Mouse (Mus musculus): ENCODE data around the gene Ccdc69. TPM values are rescaled to one million over a fixed set of nuclear protein-coding genes. Genes with fewer than 3 reads are reported as not detected.

Ccdc69 gene
- polyA plus RNA-seq, 1 experiment from 2014 or later = 0.41 TPM

DNA sequence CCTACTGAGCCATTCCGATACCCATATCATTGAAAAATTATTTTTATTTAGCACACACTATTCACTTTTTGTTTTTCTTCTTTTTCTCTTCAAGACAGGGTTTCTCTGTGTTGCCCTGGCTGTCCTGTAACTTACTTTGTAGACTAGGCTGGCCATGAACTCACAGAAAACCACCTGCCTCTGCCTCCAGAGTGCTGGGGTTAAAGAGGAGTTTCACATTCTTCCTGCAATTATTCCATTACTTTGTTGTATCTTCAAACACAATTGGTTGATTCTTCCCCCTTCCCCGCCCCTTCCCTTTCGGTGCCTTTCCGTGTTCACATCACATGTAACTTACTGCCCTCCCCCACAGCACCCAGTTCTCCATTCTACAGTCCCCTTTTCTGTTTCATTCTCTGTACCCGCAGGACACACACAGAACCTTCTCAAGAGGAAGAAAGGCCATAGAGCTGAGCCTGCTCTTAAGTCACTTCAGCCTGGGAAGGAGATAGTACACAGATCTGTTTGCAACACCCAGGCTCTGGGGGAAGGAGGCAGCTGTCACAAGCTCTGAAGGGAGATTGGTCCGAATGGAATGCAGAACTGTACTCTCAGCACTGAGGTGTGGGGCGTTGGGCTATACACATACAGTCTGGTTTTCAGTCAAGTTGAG is 35.4 kb upstream of the Ccdc69 start:
- no peak overlapping the region for H3K4me3 ChIP-seq (ENCODE audit: low read depth, low read length)
- H3K27me3 ChIP-seq (ENCODE audit: control insufficient read depth, insufficient read depth, low read length) = no peaks in the 10 kb centered on the region
- no peak overlapping the region for H3K4me2 ChIP-seq
- H3K36me3 ChIP-seq (ENCODE audit: control insufficient read depth, insufficient read depth, low read length) = no peaks in the 10 kb centered on the region
- WGBS = 80% methylated on average over 7 of the region's 7 CpGs
- no peak for ATAC-seq (ENCODE audit: low FRiP score)
- no peaks in the 10 kb centered on the region for H3K4me1 ChIP-seq (ENCODE audit: control insufficient read depth, insufficient read depth, low read length)
- DNase-seq (ENCODE audit: low spot score, missing footprints) = no peak
- no peak overlapping the region for H3K27ac ChIP-seq (ENCODE audit: low read depth, low read length)
- no peaks in the 10 kb centered on the region for H3K9me3 ChIP-seq (ENCODE audit: control insufficient read depth, low read length)
- no peak overlapping the region for H3K9ac ChIP-seq (ENCODE audit: low read length)

DNA sequence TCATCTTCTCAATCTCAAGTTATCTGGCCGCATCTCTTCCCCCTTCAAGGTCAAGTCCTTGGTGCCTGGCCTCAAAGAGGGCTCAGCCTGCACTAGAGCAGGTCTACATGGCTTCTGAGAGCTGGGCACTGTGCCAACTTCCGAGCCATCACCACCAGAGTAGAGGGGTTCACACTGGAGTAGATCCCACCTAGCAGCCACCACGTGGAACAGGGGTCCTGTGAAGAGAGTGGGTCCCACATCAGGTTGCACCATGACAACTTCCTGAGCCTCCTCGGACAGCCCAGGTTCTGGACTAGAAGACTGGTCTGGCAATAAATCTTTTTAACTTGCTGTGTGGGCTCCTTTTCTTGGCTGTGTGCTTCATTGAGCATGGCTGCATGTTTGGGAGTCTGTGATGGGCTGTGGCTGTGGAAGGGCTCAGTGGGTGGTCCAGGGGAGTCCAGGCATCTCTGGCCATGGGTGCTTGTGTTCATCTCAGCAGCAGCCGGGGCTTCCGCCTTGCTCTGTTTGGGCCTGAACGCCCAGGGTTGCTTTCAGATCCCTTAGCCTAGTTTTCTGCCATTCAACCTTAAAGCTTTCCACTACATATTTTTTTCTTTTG is 32.7 kb upstream of the Ccdc69 start:
- no peak for ATAC-seq (ENCODE audit: low FRiP score)
- 80% methylated on average over 7 of the region's 7 CpGs for WGBS

DNA sequence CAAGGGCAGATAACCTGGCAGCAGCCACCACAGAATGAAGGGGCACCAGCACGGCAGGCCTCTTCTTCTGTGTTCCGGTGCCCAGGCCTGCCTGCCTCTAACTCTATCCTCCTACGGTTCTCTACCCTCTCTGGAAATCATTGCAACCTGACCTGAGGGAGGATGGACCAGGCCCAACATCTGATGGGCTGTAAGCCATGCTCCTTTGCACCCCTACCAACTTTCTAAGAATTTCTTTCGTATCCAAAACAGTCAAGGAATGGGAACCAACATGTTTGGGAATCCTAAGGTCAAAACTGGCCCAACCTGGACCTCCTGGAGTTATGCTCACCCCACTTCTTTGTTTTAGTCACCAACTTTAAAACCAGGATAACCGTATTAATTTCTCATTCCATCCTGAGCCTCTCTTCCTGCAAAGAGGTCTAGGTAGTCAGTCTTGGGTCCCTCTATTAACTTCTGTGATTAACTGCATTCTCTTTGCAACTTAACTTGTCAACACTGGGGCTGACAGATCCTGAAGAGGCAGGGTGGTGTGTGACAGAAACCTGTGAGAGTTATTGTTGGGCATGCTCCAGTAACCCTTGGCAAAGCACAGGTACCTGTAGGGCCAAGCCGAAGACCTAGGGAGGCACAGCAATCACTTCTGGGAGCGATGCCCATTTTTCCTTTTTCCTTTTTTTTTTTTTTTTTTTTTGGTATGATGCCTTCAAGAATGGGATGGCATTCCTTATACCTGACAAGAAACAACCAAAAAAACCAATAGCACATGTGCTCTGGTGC is 31.8 kb upstream of the Ccdc69 start:
- Histone ChIP-seq H3K9ac (ENCODE audit: low read length) (no peak overlapping the region), H3K4me2 (no peak overlapping the region), H3K27me3 (ENCODE audit: control insufficient read depth, insufficient read depth, low read length) (no peaks in the 10 kb centered on the region), H3K9me3 (ENCODE audit: control insufficient read depth, low read length) (no peaks in the 10 kb centered on the region), H3K36me3 (ENCODE audit: control insufficient read depth, insufficient read depth, low read length) (no peaks in the 10 kb centered on the region), H3K27ac (ENCODE audit: low read depth, low read length) (no peak overlapping the region), H3K4me3 (ENCODE audit: low read depth, low read length) (no peak overlapping the region), H3K4me1 (ENCODE audit: control insufficient read depth, insufficient read depth, low read length) (no peaks in the 10 kb centered on the region)
- ATAC-seq (ENCODE audit: low FRiP score) (no peak), DNase-seq (ENCODE audit: low spot score, missing footprints) (no peak)
- 93% methylated on average over 7 of the region's 7 CpGs for WGBS

More for the DNA sequence above, 32.7 kb upstream of the Ccdc69 start:
- no peak overlapping the region for H3K27ac ChIP-seq (ENCODE audit: low read depth, low read length)
- H3K27me3 ChIP-seq (ENCODE audit: control insufficient read depth, insufficient read depth, low read length) = no peaks in the 10 kb centered on the region
- H3K4me3 ChIP-seq (ENCODE audit: low read depth, low read length) = no peak overlapping the region
- H3K9me3 ChIP-seq (ENCODE audit: control insufficient read depth, low read length) = no peaks in the 10 kb centered on the region
- no peak for DNase-seq (ENCODE audit: low spot score, missing footprints)
- no peak overlapping the region for H3K4me2 ChIP-seq
- no peaks in the 10 kb centered on the region for H3K4me1 ChIP-seq (ENCODE audit: control insufficient read depth, insufficient read depth, low read length)
- H3K36me3 ChIP-seq (ENCODE audit: control insufficient read depth, insufficient read depth, low read length) = no peaks in the 10 kb centered on the region
- H3K9ac ChIP-seq (ENCODE audit: low read length) = no peak overlapping the region

DNA sequence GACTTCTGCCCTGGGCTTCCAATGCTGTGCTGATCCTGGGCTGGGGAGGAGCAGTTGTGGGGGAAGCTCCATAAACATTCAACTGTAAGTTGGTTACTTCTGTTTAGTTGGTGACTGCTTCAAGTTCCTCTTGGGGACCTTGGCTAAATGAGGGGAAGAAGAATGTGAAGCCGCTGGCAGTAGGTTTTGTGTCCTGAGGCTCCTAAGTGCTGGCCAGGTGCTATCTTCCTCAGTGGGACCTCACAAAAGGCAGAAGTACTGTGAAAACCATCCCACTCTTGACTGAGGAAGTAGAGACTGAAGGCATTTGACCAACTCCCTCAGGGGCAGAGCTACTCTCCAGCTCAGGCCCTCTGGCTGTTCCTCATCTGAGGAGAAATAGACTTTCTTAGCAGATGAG is 28.7 kb upstream of the Ccdc69 start:
- H3K9ac ChIP-seq (ENCODE audit: low read length) = no peak overlapping the region
- WGBS = 96% methylated on average over 1 of the region's 1 CpGs
- H3K27ac ChIP-seq (ENCODE audit: low read depth, low read length) = no peak overlapping the region
- H3K4me3 ChIP-seq (ENCODE audit: low read depth, low read length) = no peak overlapping the region
- no peaks in the 10 kb centered on the region for H3K36me3 ChIP-seq (ENCODE audit: control insufficient read depth, insufficient read depth, low read length)
- H3K27me3 ChIP-seq (ENCODE audit: control insufficient read depth, insufficient read depth, low read length) = no peaks in the 10 kb centered on the region
- ATAC-seq (ENCODE audit: low FRiP score) (no peak), DNase-seq (ENCODE audit: low spot score, missing footprints) (no peak)
- H3K9me3 ChIP-seq (ENCODE audit: control insufficient read depth, low read length) = no peaks in the 10 kb centered on the region
- H3K4me2 ChIP-seq = no peak overlapping the region
- 0 out of 2 replicates have a peak, but pooled peaks cover 3% of the 10 kb centered on the region for H3K4me1 ChIP-seq (ENCODE audit: control insufficient read depth, insufficient read depth, low read length)

DNA sequence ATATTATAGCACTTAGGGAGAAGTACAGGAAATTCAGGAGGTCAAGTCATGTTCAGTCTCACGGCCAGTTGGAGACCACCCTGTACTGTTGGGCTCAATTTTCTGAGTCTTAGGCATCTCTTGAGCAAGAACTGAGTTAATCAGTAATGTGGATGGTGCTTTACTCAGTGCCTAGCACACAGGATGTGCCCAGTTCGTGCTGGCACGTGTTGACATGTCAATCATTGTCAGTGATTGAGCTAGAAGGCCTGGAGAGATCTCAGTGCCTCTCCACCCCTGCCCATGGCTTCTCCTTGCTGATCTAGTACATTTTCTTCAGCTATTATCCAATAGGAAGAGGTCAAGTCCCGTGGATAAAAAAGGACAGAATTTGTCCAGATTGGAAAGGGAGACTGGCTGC is 27.5 kb upstream of the Ccdc69 start:
- Histone ChIP-seq H3K27ac (ENCODE audit: low read depth, low read length) (no peak overlapping the region), H3K27me3 (ENCODE audit: control insufficient read depth, insufficient read depth, low read length) (no peaks in the 10 kb centered on the region), H3K9me3 (ENCODE audit: control insufficient read depth, low read length) (no peaks in the 10 kb centered on the region), H3K4me2 (no peak overlapping the region), H3K4me3 (ENCODE audit: low read depth, low read length) (no peak overlapping the region), H3K36me3 (ENCODE audit: control insufficient read depth, insufficient read depth, low read length) (no peaks in the 10 kb centered on the region), H3K4me1 (ENCODE audit: control insufficient read depth, insufficient read depth, low read length) (0 out of 2 replicates have a peak, but pooled peaks cover 3% of the 10 kb centered on the region), H3K9ac (ENCODE audit: low read length) (no peak overlapping the region)
- no peak for ATAC-seq (ENCODE audit: low FRiP score)
- 87% methylated on average over 4 of the region's 4 CpGs for WGBS
- DNase-seq (ENCODE audit: low spot score, missing footprints) = no peak

DNA sequence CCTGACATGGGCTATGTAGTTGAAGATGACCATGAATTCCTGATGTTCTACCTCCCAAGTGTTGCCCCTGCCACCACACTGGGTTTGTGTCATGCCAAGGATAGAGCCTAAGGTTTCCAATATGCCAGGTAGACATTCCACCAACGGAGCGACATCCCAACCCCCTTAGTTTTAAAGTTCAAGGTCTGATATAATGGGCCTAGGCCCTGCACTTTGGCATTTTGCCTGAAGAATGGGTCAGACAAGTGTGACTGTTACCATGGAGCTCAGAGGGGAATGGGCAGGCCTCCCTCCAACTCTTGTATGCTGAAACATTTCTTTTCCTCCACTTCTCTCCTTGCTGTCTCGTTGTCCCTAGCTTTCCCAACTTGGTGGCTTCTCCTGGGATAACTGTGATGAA is 25.3 kb upstream of the Ccdc69 start:
- Histone ChIP-seq H3K4me2 (no peak overlapping the region), H3K9me3 (ENCODE audit: control insufficient read depth, low read length) (no peaks in the 10 kb centered on the region), H3K27ac (ENCODE audit: low read depth, low read length) (no peak overlapping the region), H3K4me1 (ENCODE audit: control insufficient read depth, insufficient read depth, low read length) (peaks cover 11% of the 10 kb centered on the region), H3K9ac (ENCODE audit: low read length) (no peak overlapping the region), H3K27me3 (ENCODE audit: control insufficient read depth, insufficient read depth, low read length) (no peaks in the 10 kb centered on the region), H3K36me3 (ENCODE audit: control insufficient read depth, insufficient read depth, low read length) (no peaks in the 10 kb centered on the region), H3K4me3 (ENCODE audit: low read depth, low read length) (no peak overlapping the region)
- WGBS = 69% methylated on average over 3 of the region's 3 CpGs
- DNase-seq (ENCODE audit: low spot score, missing footprints) (no peak), ATAC-seq (ENCODE audit: low FRiP score) (no peak)

DNA sequence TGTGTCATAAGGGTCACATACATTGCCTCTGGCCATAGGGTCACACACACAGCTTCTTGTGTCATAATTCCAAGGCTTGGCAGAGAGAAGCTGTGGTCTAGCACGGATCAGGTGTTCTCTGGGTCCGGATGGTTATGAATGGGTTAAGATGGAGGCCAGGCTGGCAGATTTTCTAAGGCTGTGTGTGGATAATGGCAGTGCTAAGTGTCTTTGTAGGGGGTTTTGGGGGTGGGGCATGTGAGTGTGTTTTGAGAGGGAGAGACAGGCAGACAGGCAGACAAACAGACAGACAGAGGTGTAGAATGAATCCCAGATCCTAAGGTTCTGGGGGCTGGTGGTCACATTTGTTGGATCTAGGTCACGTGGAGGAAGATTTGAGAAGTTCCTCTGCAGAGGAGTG is 24.1 kb upstream of the Ccdc69 start:
- Histone ChIP-seq H3K4me1 (ENCODE audit: control insufficient read depth, insufficient read depth, low read length) (peaks cover 11% of the 10 kb centered on the region), H3K36me3 (ENCODE audit: control insufficient read depth, insufficient read depth, low read length) (no peaks in the 10 kb centered on the region), H3K4me2 (no peak overlapping the region), H3K27ac (ENCODE audit: low read depth, low read length) (no peak overlapping the region), H3K9ac (ENCODE audit: low read length) (no peak overlapping the region), H3K27me3 (ENCODE audit: control insufficient read depth, insufficient read depth, low read length) (no peaks in the 10 kb centered on the region), H3K4me3 (ENCODE audit: low read depth, low read length) (no peak overlapping the region), H3K9me3 (ENCODE audit: control insufficient read depth, low read length) (no peaks in the 10 kb centered on the region)
- 90% methylated on average over 3 of the region's 3 CpGs for WGBS
- ATAC-seq (ENCODE audit: low FRiP score) (no peak), DNase-seq (ENCODE audit: low spot score, missing footprints) (no peak)

DNA sequence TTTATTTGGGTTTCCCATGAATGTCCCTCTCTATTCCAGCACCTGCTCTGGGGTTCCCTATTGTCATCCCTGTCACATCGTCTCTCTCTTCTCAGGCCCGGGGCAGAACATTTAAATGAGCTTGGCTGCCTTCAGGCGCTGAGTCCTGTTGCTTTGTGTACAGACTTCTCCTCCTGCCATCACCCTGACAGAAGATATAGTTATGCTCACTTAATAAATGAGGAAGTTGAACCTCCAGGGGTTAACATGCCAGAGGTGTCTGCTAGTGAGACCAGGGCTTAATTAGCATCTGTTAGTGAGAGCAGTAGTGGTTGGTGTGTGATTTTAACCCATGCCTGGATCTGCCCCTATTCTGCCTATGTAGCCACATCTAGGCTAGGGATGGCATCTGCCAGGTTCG is 21.9 kb upstream of the Ccdc69 start:
- no peak overlapping the region for H3K27ac ChIP-seq (ENCODE audit: low read depth, low read length)

More for the DNA sequence above, 21.9 kb upstream of the Ccdc69 start:
- no peak for DNase-seq (ENCODE audit: low spot score, missing footprints)
- no peak for ATAC-seq (ENCODE audit: low FRiP score)
- Histone ChIP-seq H3K9me3 (ENCODE audit: control insufficient read depth, low read length) (no peaks in the 10 kb centered on the region), H3K27me3 (ENCODE audit: control insufficient read depth, insufficient read depth, low read length) (no peaks in the 10 kb centered on the region), H3K4me2 (no peak overlapping the region), H3K4me1 (ENCODE audit: control insufficient read depth, insufficient read depth, low read length) (peaks cover 11% of the 10 kb centered on the region), H3K36me3 (ENCODE audit: control insufficient read depth, insufficient read depth, low read length) (no peaks in the 10 kb centered on the region), H3K9ac (ENCODE audit: low read length) (no peak overlapping the region), H3K4me3 (ENCODE audit: low read depth, low read length) (no peak overlapping the region)
- WGBS = 55% methylated on average over 4 of the region's 4 CpGs

Data from midbrain, embryonic 11.5 days (tissue).